Mouse (Mus musculus) heart, embryonic 11.5 days (tissue): ENCODE data around the gene C77080. TPM values are rescaled to one million over a fixed set of nuclear protein-coding genes. Genes with fewer than 3 reads are reported as not detected.
A peak's percentile ranks its signal among the peaks of the same experiment; 100 is the strongest.

Experiments
- ATAC-seq: fragments of 200-750 bp; cut with Nextera tagmentation; replicated peaks from 2 replicates; pipeline ENCODE4 v1.8.0; 2017; ENCODE audit warnings: moderate library complexity; ENCODE audit not compliant: insufficient number of reproducible peaks, low FRiP score, low TSS enrichment
- H3K27ac ChIP-seq: fragments of 300-500 bp; sonication (generic); 2 replicates; pipeline ENCODE4 v1.5.1; 2014; ENCODE audit warnings: mild to moderate bottlenecking, low read depth, low read length
- H3K27me3 ChIP-seq: fragments of 300-500 bp; sonication (generic); 2 replicates; pipeline ENCODE4 v1.6.1; 2014; ENCODE audit warnings: mild to moderate bottlenecking, low read length, mixed read lengths; ENCODE audit not compliant: control insufficient read depth, insufficient read depth
- H3K36me3 ChIP-seq: fragments of 300-500 bp; sonication (generic); 2 replicates; pipeline ENCODE4 v1.6.1; 2014; ENCODE audit warnings: mild to moderate bottlenecking, low read length, moderate library complexity, mixed read lengths; ENCODE audit not compliant: control insufficient read depth, insufficient read depth
- H3K4me1 ChIP-seq: fragments of 300-500 bp; sonication (generic); 2 replicates; pipeline ENCODE4 v1.6.1; 2014; ENCODE audit warnings: low read length; ENCODE audit not compliant: control insufficient read depth, insufficient read depth
- H3K4me2 ChIP-seq: fragments of 300-500 bp; sonication (generic); 2 replicates; pipeline ENCODE4 v1.6.1; 2014; ENCODE audit warnings: mild to moderate bottlenecking, moderate library complexity
- H3K4me3 ChIP-seq: fragments of 300-500 bp; sonication (generic); 2 replicates; pipeline ENCODE4 v1.5.1; 2014; ENCODE audit warnings: low read depth, low read length
- H3K9ac ChIP-seq: fragments of 300-500 bp; sonication (generic); 2 replicates; pipeline ENCODE4 v1.6.1; 2014; ENCODE audit warnings: mild to moderate bottlenecking, low read depth, low read length, moderate library complexity
- H3K9me3 ChIP-seq: fragments of 300-500 bp; sonication (generic); replicated peaks from 2 replicates; pipeline ENCODE4 v1.6.1; 2016; ENCODE audit warnings: low read length; ENCODE audit not compliant: control insufficient read depth
- WGBS: fragments of 180-500 bp; shearing (Covaris S2); extraction: QIAGEN DNeasy Blood & Tissue Kit; methylation state at CpG from one replicate; pipeline ENCODE4 v1.1.7; 2014; ENCODE audit not compliant: insufficient replicate concordance; 5-methylcytosine and 5-hydroxymethylcytosine counted together
- polyA plus RNA-seq: library from polyadenylated mRNA; unstranded; fragments of >200 nt; fragmentation: Nextera tagmentation; extraction: Ambion mirVana; gene quantifications from 2 replicates; pipeline ENCODE4 v1.2.1, GENCODE M21; 2014

Gene C77080
- polyA plus RNA-seq, 1 experiment from 2014 or later: 1.5 TPM

DNA sequence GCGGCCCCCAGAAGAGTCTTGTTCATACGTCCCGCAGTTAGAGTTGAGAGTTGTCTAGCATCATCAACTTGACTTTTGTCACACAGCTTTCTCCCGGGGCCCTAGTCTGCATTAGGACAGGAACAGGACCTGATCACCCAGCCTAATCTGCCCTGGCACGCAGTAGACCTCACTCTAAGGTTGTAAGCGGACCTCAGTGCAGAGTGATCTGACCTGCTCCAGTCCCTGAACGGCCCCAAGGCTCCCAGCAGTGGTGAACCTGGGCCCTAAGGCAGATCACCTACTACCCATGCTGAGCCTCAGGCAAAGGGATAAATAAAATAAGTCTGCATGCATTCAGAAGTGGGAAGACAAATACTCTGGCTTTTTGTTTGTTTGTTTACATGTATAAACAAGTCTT, 11.9 kb downstream of the C77080 start:
- Histone ChIP-seq H3K9ac (no peak overlapping the region), H3K4me2 (no peak overlapping the region), H3K9me3 (no peaks in the 10 kb centered on the region), H3K4me1 (peaks cover 17% of the 10 kb centered on the region), H3K27me3 (peaks cover 83% of the 10 kb centered on the region), H3K27ac (no peak overlapping the region), H3K4me3 (no peak overlapping the region), H3K36me3 (no peaks in the 10 kb centered on the region)
- 23% methylated on average over 7 of the region's 7 CpGs for WGBS
- ATAC-seq: no peak

DNA sequence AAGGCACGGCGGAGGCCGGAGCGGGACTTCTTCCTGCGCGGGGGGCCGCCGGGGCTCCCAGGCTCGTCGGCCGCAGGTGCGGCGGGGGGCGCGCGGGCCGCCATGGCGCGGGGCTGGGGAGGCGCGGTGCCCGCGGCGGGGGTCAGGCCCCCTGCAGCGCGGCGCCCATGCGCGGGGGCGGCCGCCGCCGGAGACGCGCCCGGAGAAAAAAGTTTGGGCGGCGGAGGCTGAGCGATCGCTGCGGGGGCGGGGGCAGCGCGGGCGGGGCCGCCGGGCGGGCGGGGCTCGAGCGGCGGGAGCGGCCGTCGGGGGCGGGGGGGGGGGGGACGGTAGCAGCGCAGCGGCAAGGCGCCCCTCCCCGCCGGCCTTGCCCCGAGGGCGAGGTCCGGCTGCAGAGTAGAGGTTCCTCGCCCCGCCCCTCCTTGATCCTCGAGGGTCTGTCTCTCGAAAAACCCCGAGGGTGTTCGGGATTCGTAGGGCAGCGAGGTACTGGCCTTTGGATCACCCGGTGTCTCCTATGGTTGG, 12.9 kb downstream of the C77080 start:
- ATAC-seq: no peak
- Histone ChIP-seq H3K27ac (no peak overlapping the region), H3K9ac (peak overlapping the region; percentile 66), H3K36me3 (no peaks in the 10 kb centered on the region), H3K27me3 (peaks cover 82% of the 10 kb centered on the region), H3K4me2 (peak overlapping the region; percentile 99), H3K9me3 (no peaks in the 10 kb centered on the region), H3K4me1 (peaks cover 17% of the 10 kb centered on the region), H3K4me3 (peak overlapping the region; percentile 60)
- WGBS: under 1% methylated on average over 41 of the region's 74 CpGs

DNA sequence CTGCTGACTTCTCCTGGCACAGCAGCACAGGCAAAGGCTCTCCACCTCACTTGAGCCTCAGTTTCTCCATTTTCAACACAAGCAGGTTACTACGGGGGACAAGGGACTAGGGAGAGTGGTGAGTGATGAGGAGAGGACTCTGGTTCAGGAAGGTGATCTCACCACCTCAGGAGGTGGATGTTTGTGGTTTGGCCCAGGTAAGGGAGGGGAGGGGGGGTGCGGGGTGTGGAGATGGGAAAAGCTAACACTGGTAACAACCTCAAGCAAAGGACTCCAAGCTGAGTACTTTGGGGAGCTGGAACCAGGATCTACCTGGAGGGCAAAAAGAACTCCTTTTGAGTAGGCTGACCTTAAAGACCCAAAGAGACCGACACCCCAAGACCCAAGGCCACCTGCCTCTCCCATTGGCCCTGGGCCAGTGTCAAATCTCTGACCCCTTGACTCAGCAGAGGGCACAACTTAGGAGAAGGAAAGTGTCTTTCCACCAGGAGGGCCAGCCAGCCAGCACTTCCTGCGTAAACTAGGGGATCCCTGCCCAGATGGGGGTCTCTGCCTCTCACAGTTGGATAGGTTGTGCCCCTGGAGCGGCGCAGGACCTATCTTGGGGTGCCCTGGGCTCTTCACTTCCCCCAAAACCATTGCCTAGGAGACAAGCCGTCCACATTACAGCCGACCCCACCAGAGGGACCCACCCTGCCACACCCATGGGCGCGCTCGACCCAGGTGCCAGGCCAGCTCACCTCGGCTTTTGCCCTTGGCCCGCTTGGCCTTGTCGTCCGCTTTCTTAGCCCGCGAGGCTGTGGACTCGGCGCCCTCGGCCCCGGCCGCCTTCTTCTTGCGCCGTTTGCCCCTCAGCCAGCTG, 13.6 kb downstream of the C77080 start:
- ATAC-seq: no peak

DNA sequence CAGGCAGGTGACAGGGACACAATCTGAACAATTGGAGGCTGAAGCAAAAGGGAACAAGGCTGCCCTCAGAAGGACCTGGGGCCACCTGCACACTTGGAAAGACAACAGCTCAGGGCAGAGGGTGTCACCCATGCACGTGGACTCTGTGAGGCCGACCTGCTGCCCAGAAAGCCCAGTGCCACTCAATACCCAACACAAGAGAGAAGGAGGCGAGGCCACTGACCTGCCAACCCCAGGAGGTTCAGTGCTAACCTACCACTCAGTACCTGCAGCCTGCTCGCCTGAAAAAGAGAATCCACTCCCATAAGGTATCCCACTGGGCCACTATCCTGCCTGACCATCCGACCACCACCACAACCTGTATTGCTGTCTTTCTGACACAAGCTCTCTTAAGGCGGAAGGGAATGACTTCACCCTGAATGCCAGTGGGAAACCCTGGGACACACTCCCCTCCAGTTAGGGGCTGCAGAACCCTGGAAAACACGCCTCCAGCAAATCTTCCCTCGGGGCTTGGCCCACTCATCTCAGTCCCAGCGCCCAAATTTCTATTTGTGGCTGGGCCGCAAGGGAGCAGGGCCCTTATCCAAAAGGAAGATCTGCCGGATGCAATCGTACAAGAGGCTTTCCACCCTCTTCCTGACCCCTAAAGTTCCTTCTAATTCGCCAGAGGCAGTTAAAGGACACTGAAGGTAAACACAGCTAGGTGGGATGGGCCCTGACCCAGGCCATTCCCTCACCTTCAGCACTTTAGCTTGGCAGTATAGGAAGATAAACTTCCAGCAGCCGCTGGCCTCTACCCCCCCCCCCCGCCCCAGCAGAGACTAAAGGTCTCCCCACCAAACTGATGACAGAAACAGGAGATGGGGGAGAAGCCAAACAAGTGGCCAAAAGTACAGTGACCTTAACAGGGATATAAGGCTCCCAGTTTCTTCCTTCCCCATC, 14.6 kb downstream of the C77080 start:
- H3K4me1 ChIP-seq: peaks cover 17% of the 10 kb centered on the region
- no peak overlapping the region for H3K4me2 ChIP-seq
- H3K27me3 ChIP-seq: peaks cover 89% of the 10 kb centered on the region
- ATAC-seq: no peak
- WGBS: 38% methylated on average over 15 of the region's 15 CpGs
- H3K27ac ChIP-seq: no peak overlapping the region
- no peak overlapping the region for H3K9ac ChIP-seq
- no peaks in the 10 kb centered on the region for H3K36me3 ChIP-seq
- H3K4me3 ChIP-seq: no peak overlapping the region
- H3K9me3 ChIP-seq: no peaks in the 10 kb centered on the region

More for the DNA sequence above, 13.6 kb downstream of the C77080 start:
- H3K4me3 ChIP-seq: peak overlapping the region; percentile 60
- peaks cover 87% of the 10 kb centered on the region for H3K27me3 ChIP-seq
- H3K9me3 ChIP-seq: no peaks in the 10 kb centered on the region
- peak overlapping the region; percentile 99 for H3K4me2 ChIP-seq
- H3K4me1 ChIP-seq: peaks cover 17% of the 10 kb centered on the region
- H3K36me3 ChIP-seq: no peaks in the 10 kb centered on the region
- H3K27ac ChIP-seq: no peak overlapping the region
- peak overlapping the region; percentile 66 for H3K9ac ChIP-seq
- 7% methylated on average over 24 of the region's 24 CpGs for WGBS

DNA sequence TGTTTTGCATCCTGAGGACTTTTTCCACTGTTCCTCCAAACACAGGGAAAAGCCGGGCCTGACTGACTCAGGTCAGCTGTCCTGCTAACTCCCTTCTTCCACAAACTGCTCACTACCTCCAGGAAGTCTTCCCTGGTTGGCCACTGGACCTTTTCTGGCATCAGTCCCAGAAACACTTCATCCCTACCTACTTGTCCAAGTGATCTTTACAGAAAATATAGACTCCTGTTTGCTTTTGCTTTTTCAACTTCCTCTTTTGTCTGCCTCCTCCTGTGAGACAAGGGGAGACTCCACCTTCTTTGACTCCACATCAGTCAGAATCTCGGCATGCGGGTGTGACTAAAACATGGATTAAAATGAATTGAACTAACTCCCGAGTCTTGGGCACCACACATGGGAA, 16.4 kb downstream of the C77080 start:
- Histone ChIP-seq H3K9me3 (no peaks in the 10 kb centered on the region), H3K27ac (no peak overlapping the region), H3K27me3 (peaks cover 86% of the 10 kb centered on the region), H3K9ac (no peak overlapping the region), H3K4me1 (peaks cover 10% of the 10 kb centered on the region; the same call in 1 of the 2 replicates), H3K4me3 (no peak overlapping the region), H3K36me3 (no peaks in the 10 kb centered on the region), H3K4me2 (no peak overlapping the region)
- no peak for ATAC-seq
- WGBS: 54% methylated on average over 4 of the region's 4 CpGs

DNA sequence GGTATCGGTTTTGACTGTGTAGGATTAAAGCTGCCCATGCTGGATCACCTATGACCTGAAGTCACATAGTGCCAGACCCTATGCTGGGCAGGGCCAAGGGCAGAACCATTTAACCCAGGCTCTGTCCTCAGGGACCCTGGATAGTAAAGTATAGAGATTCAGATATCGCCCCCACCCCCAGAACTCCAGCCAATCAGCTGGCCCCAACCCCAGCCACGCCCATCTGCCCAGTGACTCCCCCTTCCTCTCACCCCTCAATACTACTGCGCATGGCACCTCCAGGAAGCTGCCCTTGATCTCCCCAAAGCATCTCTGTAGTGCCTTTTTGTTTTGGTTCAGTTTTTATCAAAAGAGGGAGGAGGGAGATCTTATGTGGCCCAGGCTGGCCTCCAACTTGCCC, 18.4 kb downstream of the C77080 start:
- H3K36me3 ChIP-seq: no peaks in the 10 kb centered on the region
- 28% methylated on average over 4 of the region's 4 CpGs for WGBS
- no peak overlapping the region for H3K4me3 ChIP-seq
- H3K9me3 ChIP-seq: no peaks in the 10 kb centered on the region
- no peak overlapping the region for H3K9ac ChIP-seq
- H3K4me2 ChIP-seq: no peak overlapping the region
- H3K4me1 ChIP-seq: peaks cover 10% of the 10 kb centered on the region
- peaks cover 86% of the 10 kb centered on the region for H3K27me3 ChIP-seq
- no peak for ATAC-seq
- no peak overlapping the region for H3K27ac ChIP-seq

DNA sequence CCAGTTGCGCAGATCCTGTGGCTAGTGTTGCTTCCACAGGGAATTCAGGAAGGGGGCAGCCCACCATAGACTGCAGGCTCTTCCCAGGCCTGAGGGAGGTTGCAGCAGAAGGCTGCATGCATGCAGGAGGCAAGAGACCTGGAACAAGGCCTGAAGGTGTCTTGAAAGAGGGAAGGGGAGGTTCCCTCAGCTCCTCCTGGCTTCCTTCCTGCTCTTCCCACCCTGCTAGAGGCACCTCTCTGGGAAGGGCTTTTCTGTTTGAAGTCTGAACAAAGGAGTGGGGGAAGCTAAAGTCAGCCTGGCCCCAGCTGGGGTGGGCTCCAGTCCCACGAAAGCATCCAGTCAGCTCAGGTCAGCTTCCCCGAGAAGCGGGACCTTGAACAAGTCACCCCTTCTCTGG, 18.9 kb downstream of the C77080 start:
- peaks cover 10% of the 10 kb centered on the region for H3K4me1 ChIP-seq
- H3K4me2 ChIP-seq: no peak overlapping the region
- peaks cover 86% of the 10 kb centered on the region for H3K27me3 ChIP-seq
- H3K4me3 ChIP-seq: no peak overlapping the region
- 42% methylated on average over 4 of the region's 4 CpGs for WGBS
- no peaks in the 10 kb centered on the region for H3K36me3 ChIP-seq
- H3K9ac ChIP-seq: no peak overlapping the region
- no peaks in the 10 kb centered on the region for H3K9me3 ChIP-seq
- no peak for ATAC-seq
- no peak overlapping the region for H3K27ac ChIP-seq

DNA sequence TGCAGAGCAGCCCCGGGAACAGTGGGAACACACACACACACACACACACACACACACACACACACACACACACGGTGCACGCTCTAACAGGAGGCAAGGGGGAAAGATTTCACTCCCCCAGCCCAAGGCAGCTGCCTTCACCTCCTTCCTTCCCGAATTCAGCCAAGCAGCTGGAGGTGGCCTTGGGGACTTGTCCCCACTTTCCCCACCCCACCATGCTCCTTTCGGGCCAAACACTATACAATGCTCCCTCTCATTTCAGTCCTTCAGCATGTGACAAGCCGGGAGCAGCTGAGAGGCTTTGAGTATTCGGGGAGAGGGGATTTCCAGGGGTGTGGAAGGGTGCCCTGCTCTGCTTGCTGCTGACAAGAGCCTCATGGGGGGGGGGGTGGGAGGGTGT, 19.3 kb downstream of the C77080 start:
- no peak overlapping the region for H3K4me2 ChIP-seq
- no peak overlapping the region for H3K4me3 ChIP-seq
- H3K36me3 ChIP-seq: no peaks in the 10 kb centered on the region
- 41% methylated on average over 7 of the region's 7 CpGs for WGBS
- H3K9me3 ChIP-seq: no peaks in the 10 kb centered on the region
- H3K27ac ChIP-seq: no peak overlapping the region
- peaks cover 86% of the 10 kb centered on the region for H3K27me3 ChIP-seq
- peaks cover 10% of the 10 kb centered on the region for H3K4me1 ChIP-seq
- ATAC-seq: no peak
- H3K9ac ChIP-seq: no peak overlapping the region
